Mouse (Mus musculus) cerebellum, adult 2 months (tissue): ENCODE data around the gene Pafah2.

Experiments used
- CTCF ChIP-seq: fragments of 200-500 bp; IDR thresholded peaks from 2 replicates; pipeline ENCODE4 v1.5.1; 2011; ENCODE audit warnings: low read depth, mild to moderate bottlenecking, control low read depth, low read length, moderate library complexity, borderline replicate concordance; ENCODE audit not compliant: insufficient read depth
- POLR2A ChIP-seq: fragments of 200-500 bp; IDR thresholded peaks from 2 replicates; pipeline ENCODE4 v1.6.1; 2011; ENCODE audit warnings: low read length, control low read depth, borderline replicate concordance; ENCODE audit not compliant: insufficient read depth

- TF ChIP-seq POLR2A (no peak), CTCF (no peak)
Observed at GRCm38 (mm10) chr4:134392595-134392994, 3.5 kb upstream of the Pafah2 start.
